Mouse (Mus musculus) neural tube, embryonic 11.5 days (tissue): Measurements from ENCODE around the gene Harbi1. TPM values are rescaled to one million over a fixed set of nuclear protein-coding genes. Genes with fewer than 3 reads are reported as not detected.
A peak's percentile ranks its signal among the peaks of the same experiment; 100 is the strongest.

ENCODE experiments used
- ATAC-seq: fragments of 200-750 bp; cut with Nextera tagmentation; 2 replicates; pipeline ENCODE4 v1.8.0; 2017; ENCODE audit warnings: moderate number of reproducible peaks, mild to moderate bottlenecking, moderate TSS enrichment, moderate library complexity; ENCODE audit not compliant: insufficient read depth, low FRiP score, low TSS enrichment
- DNase-seq: peaks from one replicate; pipeline ENCODE4 v3.0.0-alpha.2; 2015; ENCODE audit warnings: low spot score
- H3K27ac ChIP-seq: fragments of 300-500 bp; sonication (generic); 2 replicates; pipeline ENCODE4 v1.5.1; 2014; ENCODE audit warnings: low read depth, mild to moderate bottlenecking, low read length
- H3K27me3 ChIP-seq: fragments of 300-500 bp; sonication (generic); 2 replicates; pipeline ENCODE4 v1.6.1; 2014; ENCODE audit warnings: mild to moderate bottlenecking, low read length, mixed read lengths; ENCODE audit not compliant: control insufficient read depth, insufficient read depth
- H3K36me3 ChIP-seq: fragments of 300-500 bp; sonication (generic); 2 replicates; pipeline ENCODE4 v1.6.1; 2014; ENCODE audit warnings: mild to moderate bottlenecking, low read length, moderate library complexity, mixed read lengths; ENCODE audit not compliant: control insufficient read depth, insufficient read depth
- H3K4me1 ChIP-seq: fragments of 300-500 bp; sonication (generic); 2 replicates; pipeline ENCODE4 v1.6.1; 2014; ENCODE audit warnings: low read length, mixed read lengths; ENCODE audit not compliant: control insufficient read depth, insufficient read depth
- H3K4me2 ChIP-seq: fragments of 300-500 bp; sonication (generic); 2 replicates; pipeline ENCODE4 v1.6.1; 2014; ENCODE audit warnings: low read depth, mild to moderate bottlenecking, moderate library complexity
- H3K4me3 ChIP-seq: fragments of 300-500 bp; sonication (generic); 2 replicates; pipeline ENCODE4 v1.5.1; 2014; ENCODE audit warnings: low read depth, low read length
- H3K9ac ChIP-seq: fragments of 300-500 bp; sonication (generic); 2 replicates; pipeline ENCODE4 v1.6.1; 2014; ENCODE audit warnings: mild to moderate bottlenecking, low read length
- H3K9me3 ChIP-seq: fragments of 300-500 bp; sonication (generic); 2 replicates; pipeline ENCODE4 v1.6.1; 2016; ENCODE audit warnings: low read length; ENCODE audit not compliant: control insufficient read depth
- WGBS: fragments of 180-500 bp; shearing (Covaris S2); extraction: QIAGEN DNeasy Blood & Tissue Kit; methylation state at CpG from one replicate; pipeline ENCODE4 v1.1.7; 2014; 5-methylcytosine and 5-hydroxymethylcytosine counted together
- polyA plus RNA-seq: library from polyadenylated mRNA; unstranded; fragments of >200 nt; fragmentation: Nextera tagmentation; extraction: Ambion mirVana; gene quantifications from 2 replicates; pipeline ENCODE4 v1.2.1, GENCODE M21; 2014

The Harbi1 gene
- polyA plus RNA-seq, 1 experiment from 2014 or later: 17.3 TPM

DNA sequence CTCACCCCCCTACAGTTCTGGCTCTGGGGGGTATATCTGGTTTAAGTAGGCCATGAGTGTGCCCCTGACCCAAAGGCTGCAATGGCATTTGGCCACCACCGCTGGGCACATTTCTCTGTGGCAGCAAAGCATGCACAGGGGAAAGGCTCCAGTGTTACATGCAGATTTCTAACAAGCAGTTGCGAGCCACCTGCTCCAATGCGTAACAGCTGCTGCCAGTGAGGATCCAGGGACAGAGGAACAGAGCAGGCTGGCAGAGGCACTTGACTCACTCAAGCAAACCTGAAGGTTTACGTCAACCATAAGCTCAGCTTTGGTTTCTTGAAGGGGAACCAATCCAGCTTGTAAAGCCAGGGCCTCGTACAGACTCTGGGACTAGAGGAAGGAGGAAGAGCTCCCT lies 35.8 kb upstream of the Harbi1 start:
- no peak overlapping the region for H3K4me2 ChIP-seq
- no peak overlapping the region for H3K4me3 ChIP-seq
- no peak for ATAC-seq
- no peaks in the 10 kb centered on the region for H3K27me3 ChIP-seq
- H3K36me3 ChIP-seq: peaks cover 12% of the 10 kb centered on the region
- no peak overlapping the region for H3K27ac ChIP-seq
- H3K9ac ChIP-seq: no peak overlapping the region
- H3K9me3 ChIP-seq: no peaks in the 10 kb centered on the region
- DNase-seq: no peak
- 95% methylated on average over 5 of the region's 5 CpGs for WGBS
- no peaks in the 10 kb centered on the region for H3K4me1 ChIP-seq

DNA sequence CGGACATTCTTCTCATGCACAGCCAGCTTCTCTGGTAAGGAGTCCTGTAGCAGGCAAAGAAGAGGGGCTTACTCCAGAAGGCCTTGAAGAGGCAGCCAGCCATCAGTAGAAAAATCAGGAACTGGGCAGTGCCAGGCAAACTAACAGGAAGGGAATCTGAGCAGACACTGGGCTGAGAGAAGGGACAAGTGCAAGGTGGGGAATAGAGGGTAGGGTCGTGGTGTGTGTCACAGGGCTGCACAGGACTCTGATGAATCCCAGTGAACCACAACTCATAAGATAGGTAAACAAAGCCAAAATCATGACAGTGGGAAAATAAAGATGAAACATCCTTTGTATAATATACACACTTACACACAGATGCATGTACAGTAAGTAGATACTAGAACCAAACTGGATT lies 34.2 kb upstream of the Harbi1 start:
- no peak overlapping the region for H3K9ac ChIP-seq
- WGBS: 82% methylated on average over 2 of the region's 2 CpGs
- no peaks in the 10 kb centered on the region for H3K9me3 ChIP-seq
- no peak overlapping the region for H3K4me3 ChIP-seq
- H3K27ac ChIP-seq: no peak overlapping the region
- no peak overlapping the region for H3K4me2 ChIP-seq
- ATAC-seq (no peak), DNase-seq (no peak)
- no peaks in the 10 kb centered on the region for H3K4me1 ChIP-seq
- H3K27me3 ChIP-seq: no peaks in the 10 kb centered on the region
- peaks cover 11% of the 10 kb centered on the region for H3K36me3 ChIP-seq

DNA sequence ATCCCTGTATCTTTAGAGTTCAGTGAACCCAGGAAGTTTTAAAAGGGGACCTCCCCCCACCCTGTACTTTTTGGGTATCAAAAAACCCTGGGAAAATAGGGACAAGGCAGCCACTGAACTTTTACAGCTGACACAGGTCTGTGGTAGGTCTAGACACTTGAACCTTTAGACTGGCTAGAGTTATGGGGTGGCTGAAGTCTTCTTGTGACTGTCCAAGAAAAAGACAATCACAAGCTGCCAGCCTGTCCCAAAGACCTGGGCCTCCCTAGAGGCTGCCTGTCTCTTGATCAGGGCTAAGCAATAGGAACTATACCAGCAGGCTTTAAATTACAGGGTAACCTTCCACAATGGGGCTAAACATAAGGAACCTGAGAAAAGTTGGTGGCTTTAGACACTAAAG lies 33.7 kb upstream of the Harbi1 start:
- no peak overlapping the region for H3K4me2 ChIP-seq
- H3K9me3 ChIP-seq: no peaks in the 10 kb centered on the region
- H3K27me3 ChIP-seq: no peaks in the 10 kb centered on the region
- DNase-seq (no peak), ATAC-seq (no peak)
- no peak overlapping the region for H3K27ac ChIP-seq
- no peaks in the 10 kb centered on the region for H3K4me1 ChIP-seq
- no peak overlapping the region for H3K9ac ChIP-seq
- peaks cover 11% of the 10 kb centered on the region for H3K36me3 ChIP-seq
- H3K4me3 ChIP-seq: no peak overlapping the region

DNA sequence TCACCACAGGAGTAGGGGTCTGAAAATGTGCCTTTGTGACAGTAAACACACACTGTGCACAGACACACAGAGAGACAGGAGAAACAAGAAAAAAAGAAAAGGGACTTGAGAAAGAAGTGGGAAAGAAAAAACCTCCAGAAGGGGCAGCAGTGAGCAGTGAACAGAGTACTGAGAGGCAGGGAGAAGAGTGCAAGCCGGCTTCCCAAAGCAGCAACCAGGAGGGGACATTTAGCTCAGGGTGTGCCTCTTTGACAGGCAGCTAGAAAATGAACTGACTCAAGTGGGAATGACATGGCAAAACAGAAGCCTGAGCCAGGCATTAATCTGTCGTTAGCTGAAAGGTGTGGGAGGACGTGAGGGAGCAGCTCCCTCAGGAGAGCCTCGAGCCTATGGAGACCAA lies 27.8 kb upstream of the Harbi1 start:
- DNase-seq (peak; percentile 33), ATAC-seq (no peak)
- Histone ChIP-seq H3K4me2 (no peak overlapping the region), H3K9ac (no peak overlapping the region), H3K36me3 (no peaks in the 10 kb centered on the region), H3K27me3 (no peaks in the 10 kb centered on the region), H3K4me1 (no peaks in the 10 kb centered on the region), H3K4me3 (no peak overlapping the region), H3K27ac (no peak overlapping the region), H3K9me3 (no peaks in the 10 kb centered on the region)
- whole genome bisulfite sequencing: 62% methylated on average over 4 of the region's 4 CpGs

DNA sequence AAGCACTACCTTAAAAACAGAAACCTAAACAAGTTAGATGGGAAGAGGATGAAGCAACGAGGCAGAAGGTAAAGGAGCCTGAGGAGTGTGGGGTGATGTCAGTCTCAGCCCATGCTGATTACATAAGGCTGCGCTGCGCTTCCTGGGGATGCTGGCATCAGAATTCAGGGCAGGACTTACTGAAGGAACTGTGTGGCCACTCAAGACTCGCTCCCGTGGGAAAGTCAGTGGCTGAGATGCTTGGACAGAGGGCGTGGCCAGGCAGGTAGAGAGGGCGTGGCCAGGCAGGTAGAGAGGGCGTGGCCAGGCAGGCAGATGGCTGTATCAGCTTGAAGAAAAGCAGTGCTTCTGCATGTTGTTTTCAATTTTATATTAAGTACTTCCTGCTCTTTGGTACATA lies 26.7 kb upstream of the Harbi1 start:
- H3K9ac ChIP-seq: no peak overlapping the region
- H3K4me2 ChIP-seq: no peak overlapping the region
- no peak for DNase-seq
- no peaks in the 10 kb centered on the region for H3K27me3 ChIP-seq
- no peak overlapping the region for H3K27ac ChIP-seq
- H3K9me3 ChIP-seq: no peaks in the 10 kb centered on the region
- no peaks in the 10 kb centered on the region for H3K36me3 ChIP-seq
- H3K4me3 ChIP-seq: no peak overlapping the region
- no peak for ATAC-seq
- 77% methylated on average over 8 of the region's 8 CpGs for WGBS
- H3K4me1 ChIP-seq: no peaks in the 10 kb centered on the region

DNA sequence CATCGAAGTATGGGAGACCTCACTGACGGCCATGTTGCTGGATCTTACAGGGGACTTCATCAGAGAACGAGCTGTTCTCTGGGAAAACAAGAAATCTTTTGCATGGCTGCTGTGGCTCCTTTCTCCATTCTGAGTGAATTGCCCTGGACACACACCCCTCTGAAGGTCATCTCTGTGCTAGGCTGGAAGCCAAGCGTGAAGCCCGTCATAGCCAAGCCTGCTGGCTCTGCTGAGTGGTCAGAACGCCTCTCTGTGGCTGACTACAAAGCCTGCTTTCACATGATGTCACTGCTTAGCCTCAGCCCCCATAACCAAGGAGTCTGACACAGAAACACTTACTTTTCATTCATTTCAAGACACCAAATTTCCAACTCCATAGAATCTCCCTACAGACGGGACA lies 21.2 kb upstream of the Harbi1 start:
- Histone ChIP-seq H3K4me3 (no peak overlapping the region), H3K4me1 (no peaks in the 10 kb centered on the region), H3K4me2 (no peak overlapping the region), H3K9ac (no peak overlapping the region), H3K27ac (no peak overlapping the region), H3K9me3 (no peaks in the 10 kb centered on the region), H3K36me3 (no peaks in the 10 kb centered on the region), H3K27me3 (no peaks in the 10 kb centered on the region)
- ATAC-seq (no peak), DNase-seq (no peak)
- WGBS: 81% methylated on average over 7 of the region's 7 CpGs

DNA sequence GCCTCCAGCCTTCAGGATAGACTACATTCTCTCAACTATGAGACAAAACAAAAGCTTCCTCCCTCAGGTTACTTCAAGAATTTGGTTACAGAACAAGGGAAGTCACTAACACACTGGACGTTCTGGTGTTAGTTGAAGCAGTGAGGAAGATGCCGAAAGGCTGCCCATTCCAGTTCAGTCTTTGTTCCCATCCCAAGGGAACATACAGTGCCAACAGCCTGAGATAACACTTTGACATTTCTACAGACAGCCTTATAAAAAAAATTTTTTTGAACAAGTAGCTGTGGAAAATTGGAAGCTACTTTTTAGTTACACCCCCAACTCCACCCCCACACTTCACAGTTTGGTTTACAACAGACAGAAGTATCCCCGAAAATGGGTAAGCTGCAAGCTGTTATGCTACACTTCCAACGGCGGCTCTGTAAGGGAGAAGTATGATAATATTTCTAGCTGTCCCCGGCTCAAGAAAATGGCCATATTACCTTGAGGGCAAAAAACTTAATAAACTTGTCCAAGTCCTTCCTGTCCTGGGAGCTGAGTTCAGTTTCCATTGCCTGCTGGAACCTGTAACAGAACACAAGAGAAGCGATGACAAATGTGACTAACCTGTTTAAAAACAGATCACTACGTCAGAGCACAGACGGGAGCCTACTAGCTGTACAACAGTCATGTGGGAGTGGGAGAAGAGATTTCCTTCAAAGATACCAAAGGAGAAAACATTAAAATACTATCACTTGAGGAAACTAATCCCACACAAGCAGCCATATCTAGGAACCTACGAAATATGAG lies 15.0 kb upstream of the Harbi1 start:
- H3K36me3 ChIP-seq: no peaks in the 10 kb centered on the region
- no peaks in the 10 kb centered on the region for H3K9me3 ChIP-seq
- H3K27ac ChIP-seq: no peak overlapping the region
- ATAC-seq (no peak), DNase-seq (no peak)
- H3K4me1 ChIP-seq: no peaks in the 10 kb centered on the region
- H3K4me3 ChIP-seq: no peak overlapping the region
- H3K27me3 ChIP-seq: no peaks in the 10 kb centered on the region
- no peak overlapping the region for H3K4me2 ChIP-seq
- no peak overlapping the region for H3K9ac ChIP-seq
- WGBS: 91% methylated on average over 10 of the region's 10 CpGs

DNA sequence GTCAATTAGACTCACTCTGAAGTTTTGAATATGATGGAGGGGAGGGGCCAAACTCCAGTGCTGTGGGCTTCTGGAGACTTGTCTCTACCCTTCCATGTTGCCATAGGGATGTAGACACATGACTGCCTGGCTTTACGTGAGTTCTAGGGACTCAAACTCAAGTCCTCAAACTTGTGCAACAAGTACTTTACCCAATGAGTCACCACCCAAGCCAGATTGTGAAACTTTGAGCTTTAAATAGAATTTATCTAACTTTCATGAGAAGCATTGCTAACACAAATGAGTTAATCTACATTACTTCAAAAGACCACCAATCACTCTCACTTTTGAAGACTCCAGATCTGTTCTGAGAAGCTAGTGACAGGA lies 14.4 kb upstream of the Harbi1 start:
- no peaks in the 10 kb centered on the region for H3K27me3 ChIP-seq
- DNase-seq (no peak), ATAC-seq (no peak)
- WGBS: 90% methylated on average over 1 of the region's 1 CpGs
- no peak overlapping the region for H3K4me3 ChIP-seq
- H3K9ac ChIP-seq: no peak overlapping the region
- H3K4me2 ChIP-seq: no peak overlapping the region
- no peaks in the 10 kb centered on the region for H3K9me3 ChIP-seq
- no peak overlapping the region for H3K27ac ChIP-seq
- H3K36me3 ChIP-seq: no peaks in the 10 kb centered on the region
- no peaks in the 10 kb centered on the region for H3K4me1 ChIP-seq

DNA sequence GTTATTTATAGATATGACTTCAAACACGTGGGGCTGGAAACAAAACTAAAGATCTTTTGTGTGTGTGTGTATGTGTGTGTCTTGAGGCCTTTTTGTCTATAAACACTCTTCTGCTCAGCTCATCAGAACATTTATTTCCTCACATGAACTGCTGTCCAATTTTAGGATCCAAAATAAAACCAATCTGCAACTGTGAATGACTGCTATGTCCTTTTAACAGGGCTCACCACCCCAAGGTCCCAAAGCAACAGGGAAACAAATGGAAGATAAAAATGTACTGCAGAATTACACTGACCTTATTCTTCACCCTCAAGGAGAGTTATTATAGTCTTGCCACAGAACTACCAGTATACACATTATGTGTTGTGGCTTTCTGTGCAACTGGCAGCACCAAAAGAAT lies 11.4 kb upstream of the Harbi1 start:
- 81% methylated on average over 1 of the region's 1 CpGs for WGBS
- ATAC-seq (no peak), DNase-seq (no peak)
- Histone ChIP-seq H3K27ac (no peak overlapping the region), H3K4me3 (no peak overlapping the region), H3K27me3 (no peaks in the 10 kb centered on the region), H3K9ac (no peak overlapping the region), H3K9me3 (no peaks in the 10 kb centered on the region), H3K36me3 (no peaks in the 10 kb centered on the region), H3K4me2 (no peak overlapping the region), H3K4me1 (no peaks in the 10 kb centered on the region)
